Mouse (Mus musculus): ENCODE measurements around the gene Etfrf1. TPM values are rescaled to one million over a fixed set of nuclear protein-coding genes. Genes with fewer than 3 reads are reported as not detected.

The Etfrf1 gene
- total and polyA plus RNA-seq, 3 experiments = 11.6 to 29.9 (median 21.9) TPM

DNA sequence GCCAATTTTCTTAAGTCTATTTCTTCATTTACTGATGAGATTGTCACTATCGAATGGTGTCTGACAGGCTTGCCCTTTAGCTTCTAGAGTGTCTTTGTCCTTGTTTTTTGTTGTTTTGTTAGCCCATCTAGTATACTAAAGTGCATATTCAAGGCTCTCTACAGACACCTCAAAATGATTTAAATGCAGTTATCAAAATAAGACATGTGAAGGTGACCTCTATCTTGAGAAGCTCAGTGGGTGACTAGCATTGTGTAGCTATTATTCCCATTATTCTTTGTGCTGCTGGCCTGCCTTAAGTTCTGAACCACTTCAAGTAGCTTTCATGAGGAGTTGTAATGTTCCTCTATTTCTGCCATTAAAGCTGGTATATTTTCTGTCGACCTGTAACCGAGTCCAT, 4.9 kb downstream of the Etfrf1 start:
- in situ Hi-C loops (cut with MboI; ENCODE audit: low pct_ligation_motif_present, low pct_unique_long_range_greater_than_20kb, low sequenced_read_pairs) = no loop called here
- Histone ChIP-seq H3K4me1 (ENCODE audit: control insufficient read depth in 1 of 2, insufficient read depth in 2 of 2) (peaks cover 3 to 9% of the 10 kb centered on the region in 2 experiments; a peak in 2 of 4 replicates), H3K9me3 (replicated peaks; ENCODE audit: low read length) (no peaks in the 10 kb centered on the region), H3K79me2 (replicated peaks; ENCODE audit: control insufficient read depth, extremely low read depth, insufficient read depth, poor library complexity, severe bottlenecking) (0 out of 2 replicates have a peak, but pooled peaks cover 2% of the 10 kb centered on the region), H3K27ac (ENCODE audit: insufficient read depth, low read depth) (no peak overlapping the region), H3K36me3 (replicated peaks in 1 of 2; ENCODE audit: control insufficient read depth in 1 of 2, insufficient read depth in 1 of 2, low read length in 1 of 2) (peaks cover 13 to 58% of the 10 kb centered on the region in 2 experiments), H3K27me3 (replicated peaks) (no peaks in the 10 kb centered on the region), H3K9ac (ENCODE audit: insufficient read depth, low read depth) (no peak overlapping the region), H3K4me2 (ENCODE audit: insufficient read depth, low read depth, poor library complexity, severe bottlenecking) (no peak overlapping the region), H3K4me3 (replicated peaks in 1 of 3; ENCODE audit: low read depth in 2 of 3, low read length in 2 of 3, poor library complexity in 1 of 3) (no peak overlapping the region)
- dilution Hi-C loops (cut with MboI; ENCODE audit: extremely low pct_ligation_motif_present, extremely low pct_unique_long_range_greater_than_20kb, low sequenced_read_pairs) = no loop called here
- DNase-seq (ENCODE audit: extremely low read depth) = no peak
- TF ChIP-seq PAX5 (IDR thresholded peaks at IDR 0.05; ENCODE audit: low read length) (no peak), CTCF (conservative IDR thresholded peaks at IDR 0.05 in 1 of 2, IDR thresholded peaks at IDR 0.05 in 1 of 2; ENCODE audit: low read depth in 2 of 2, low read length in 2 of 2) (no peak), JUN (IDR thresholded peaks at IDR 0.05; ENCODE audit: insufficient read depth, low read depth, low read length) (no peak), ETS1 (conservative IDR thresholded peaks at IDR 0.05; ENCODE audit: low read depth, low read length) (no peak), GABPA (IDR thresholded peaks at IDR 0.05; ENCODE audit: insufficient replicate concordance, low read depth, low read length) (no peak), E2F4 (IDR thresholded peaks at IDR 0.05; ENCODE audit: insufficient replicate concordance, low read depth, low read length) (no peak), JUND (conservative IDR thresholded peaks at IDR 0.05; ENCODE audit: low read depth, low read length) (no peak), RAD21 (IDR thresholded peaks at IDR 0.05; ENCODE audit: low read depth, low read length) (no peak), USF2 (conservative IDR thresholded peaks at IDR 0.05; ENCODE audit: low read depth, low read length) (no peak), POLR2AphosphoS2 (IDR thresholded peaks at IDR 0.05; ENCODE audit: low read depth, low read length) (no peak), SIN3A (IDR thresholded peaks at IDR 0.05; ENCODE audit: low read length) (no peak), NRF1 (IDR thresholded peaks at IDR 0.05; ENCODE audit: low read depth, low read length) (no peak)

DNA sequence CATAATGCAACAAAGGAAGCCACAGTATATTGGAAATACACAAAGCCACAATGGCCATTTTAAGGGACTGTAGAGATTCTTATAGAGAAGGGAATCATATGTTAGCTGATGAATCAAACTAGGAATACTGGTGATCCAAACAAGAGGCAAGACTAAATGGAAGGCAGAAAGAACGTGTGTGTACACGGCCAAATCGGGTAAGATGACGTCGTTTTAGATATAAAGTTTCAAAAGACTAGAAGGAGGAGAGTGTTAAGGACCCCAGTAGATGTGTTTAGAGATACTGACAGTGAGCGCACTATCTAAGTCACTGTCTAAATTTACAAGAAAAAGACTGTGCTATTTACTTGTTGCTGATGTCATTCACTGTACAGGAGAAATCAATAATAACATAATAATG, 13.3 kb downstream of the Etfrf1 start:
- dilution Hi-C loops (cut with MboI; ENCODE audit: extremely low pct_ligation_motif_present, extremely low pct_unique_long_range_greater_than_20kb, low sequenced_read_pairs) = no loop called here
- Histone ChIP-seq H3K36me3 (replicated peaks in 1 of 2; ENCODE audit: control insufficient read depth in 1 of 2, insufficient read depth in 1 of 2, low read length in 1 of 2) (peaks cover 5 to 55% of the 10 kb centered on the region in 2 experiments), H3K4me2 (ENCODE audit: insufficient read depth, low read depth, poor library complexity, severe bottlenecking) (no peak overlapping the region), H3K4me3 (replicated peaks in 1 of 3; ENCODE audit: low read depth in 2 of 3, low read length in 2 of 3, poor library complexity in 1 of 3) (no peak overlapping the region), H3K9ac (ENCODE audit: insufficient read depth, low read depth) (no peak overlapping the region), H3K79me2 (replicated peaks; ENCODE audit: control insufficient read depth, extremely low read depth, insufficient read depth, poor library complexity, severe bottlenecking) (no peaks in the 10 kb centered on the region; the same call in 1 of the 2 replicates), H3K27me3 (replicated peaks) (no peaks in the 10 kb centered on the region), H3K27ac (ENCODE audit: insufficient read depth, low read depth) (no peak overlapping the region), H3K4me1 (ENCODE audit: control insufficient read depth in 1 of 2, insufficient read depth in 2 of 2) (peaks cover 0 to 10% of the 10 kb centered on the region in 2 experiments; a peak in 2 of 4 replicates), H3K9me3 (replicated peaks; ENCODE audit: low read length) (no peaks in the 10 kb centered on the region)
- no peak for TF ChIP-seq RAD21 (IDR thresholded peaks at IDR 0.05; ENCODE audit: low read depth, low read length)
- TF ChIP-seq NRF1 (IDR thresholded peaks at IDR 0.05; ENCODE audit: low read depth, low read length) = no peak
- no peak for TF ChIP-seq EP300 (IDR thresholded peaks at IDR 0.05; ENCODE audit: low read length)
- TF ChIP-seq GABPA (IDR thresholded peaks at IDR 0.05; ENCODE audit: insufficient replicate concordance, low read depth, low read length) = no peak
- TF ChIP-seq NELFE (IDR thresholded peaks at IDR 0.05; ENCODE audit: low read depth, low read length) = no peak
- TF ChIP-seq E2F4 (IDR thresholded peaks at IDR 0.05; ENCODE audit: insufficient replicate concordance, low read depth, low read length) = no peak
- TF ChIP-seq MEF2A (IDR thresholded peaks at IDR 0.05; ENCODE audit: borderline replicate concordance, low read depth, low read length) = no peak
- TF ChIP-seq BHLHE40 (IDR thresholded peaks at IDR 0.05; ENCODE audit: low read depth, low read length) = no peak
- TF ChIP-seq JUND (conservative IDR thresholded peaks at IDR 0.05; ENCODE audit: low read depth, low read length) = no peak
- no peak for TF ChIP-seq MAZ (IDR thresholded peaks at IDR 0.05; ENCODE audit: low read depth, low read length)
- TF ChIP-seq POLR2AphosphoS2 (IDR thresholded peaks at IDR 0.05; ENCODE audit: low read depth, low read length) = no peak
- TF ChIP-seq HCFC1 (IDR thresholded peaks at IDR 0.05; ENCODE audit: low read depth, low read length) = no peak
- no peak for TF ChIP-seq CHD1 (IDR thresholded peaks at IDR 0.05; ENCODE audit: low read depth, low read length)
- no peak for TF ChIP-seq MYC (IDR thresholded peaks at IDR 0.05; ENCODE audit: low read depth, low read length)
- no peak for TF ChIP-seq RCOR1 (conservative IDR thresholded peaks at IDR 0.05; ENCODE audit: low read depth, low read length)
- no peak for TF ChIP-seq USF1 (IDR thresholded peaks at IDR 0.05; ENCODE audit: low read depth, low read length)
- TF ChIP-seq ETS1 (conservative IDR thresholded peaks at IDR 0.05; ENCODE audit: low read depth, low read length) = no peak
- TF ChIP-seq ZNF384 (IDR thresholded peaks at IDR 0.05; ENCODE audit: low read depth, low read length) = no peak
- in situ Hi-C loops (cut with MboI; ENCODE audit: low pct_ligation_motif_present, low pct_unique_long_range_greater_than_20kb, low sequenced_read_pairs) = no loop called here
- no peak for DNase-seq (ENCODE audit: extremely low read depth)
